Mouse (Mus musculus): ENCODE measurements around the gene Sult6b2. TPM values are rescaled to one million over a fixed set of nuclear protein-coding genes. Genes with fewer than 3 reads are reported as not detected.

The Sult6b2 gene
- polyA plus RNA-seq, 1 experiment from 2014 or later, result 0.16 TPM

- no peaks in the 10 kb centered on the region for H3K9me3 ChIP-seq (ENCODE audit: control insufficient read depth, low read length)
- ATAC-seq (ENCODE audit: low FRiP score, low TSS enrichment), result peak; percentile 40; the same call in 1 of the 2 replicates
- 0 out of 2 replicates have a peak, but pooled peaks cover 2% of the 10 kb centered on the region for H3K4me1 ChIP-seq (ENCODE audit: control insufficient read depth, insufficient read depth, low read length)
- no peak overlapping the region for H3K4me3 ChIP-seq (ENCODE audit: low read length)
- no peak overlapping the region for H3K27ac ChIP-seq (ENCODE audit: low read depth, low read length)
- H3K27me3 ChIP-seq (ENCODE audit: control insufficient read depth, insufficient read depth, low read length), result no peaks in the 10 kb centered on the region
- whole genome bisulfite sequencing, result 48% methylated on average over 18 of the region's 18 CpGs
- no peaks in the 10 kb centered on the region for H3K36me3 ChIP-seq (ENCODE audit: control insufficient read depth, insufficient read depth, low read length)
- no peak overlapping the region for H3K9ac ChIP-seq (ENCODE audit: low read depth, low read length)
- peak overlapping the region; percentile 19; the same call in 1 of the 2 replicates for H3K4me2 ChIP-seq (replicated peaks; ENCODE audit: low read depth, low read length)
Measured at GRCm38 (mm10) chr6:142788042-142788987, 16.0 kb downstream of the Sult6b2 start.

DNA sequence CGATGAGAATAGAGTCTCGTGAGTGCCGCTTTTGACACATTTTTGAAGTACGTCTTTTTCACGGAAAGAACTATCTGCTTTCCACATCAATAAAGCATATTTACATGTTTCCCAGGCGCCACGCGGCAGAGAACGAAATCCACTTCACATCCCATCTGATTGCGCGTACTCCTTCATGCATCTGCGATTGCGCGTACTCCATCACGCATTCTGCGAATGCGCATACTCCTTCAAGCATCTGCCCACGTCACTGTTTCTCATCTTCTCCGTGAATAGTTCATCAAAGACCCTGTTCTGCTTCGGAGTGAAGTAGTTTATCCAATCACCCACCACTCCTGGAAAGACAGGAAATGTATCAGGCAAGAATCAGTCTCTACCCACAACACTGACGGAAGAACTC is 18.2 kb downstream of the Sult6b2 start:
- no peak overlapping the region for H3K4me3 ChIP-seq (ENCODE audit: low read length)
- 88% methylated on average over 21 of the region's 21 CpGs for WGBS
- ATAC-seq (ENCODE audit: low FRiP score, low TSS enrichment), result no peak

DNA sequence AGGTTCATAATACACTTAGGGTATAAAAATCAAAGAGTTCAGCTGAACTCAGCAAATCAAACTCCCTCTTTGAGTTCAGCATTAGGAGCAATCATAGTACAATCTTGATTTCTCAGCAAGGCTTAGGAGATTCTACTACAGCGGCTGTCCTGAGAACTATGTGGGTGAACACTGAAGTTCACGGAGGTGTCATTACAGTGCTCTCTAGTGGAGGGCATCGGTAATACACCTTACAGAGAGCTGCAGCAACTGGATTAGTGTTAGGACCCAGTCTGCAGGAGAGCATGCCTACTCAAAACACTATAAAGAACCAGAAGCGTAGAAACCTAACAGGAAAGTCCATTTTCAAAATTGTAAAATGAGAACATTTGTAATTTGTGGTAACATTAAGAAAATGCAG is 19.0 kb downstream of the Sult6b2 start:
- no peaks in the 10 kb centered on the region for H3K27me3 ChIP-seq (ENCODE audit: control insufficient read depth, insufficient read depth, low read length)
- H3K4me1 ChIP-seq (ENCODE audit: control insufficient read depth, insufficient read depth, low read length), result no peaks in the 10 kb centered on the region
- no peak overlapping the region for H3K4me2 ChIP-seq (replicated peaks; ENCODE audit: low read depth, low read length)
- no peaks in the 10 kb centered on the region for H3K36me3 ChIP-seq (ENCODE audit: control insufficient read depth, insufficient read depth, low read length)
- no peak overlapping the region for H3K9ac ChIP-seq (ENCODE audit: low read depth, low read length)
- WGBS, result 46% methylated on average over 4 of the region's 4 CpGs
- ATAC-seq (ENCODE audit: low FRiP score, low TSS enrichment), result no peak
- no peaks in the 10 kb centered on the region for H3K9me3 ChIP-seq (ENCODE audit: control insufficient read depth, low read length)
- no peak overlapping the region for H3K27ac ChIP-seq (ENCODE audit: low read depth, low read length)
- H3K4me3 ChIP-seq (ENCODE audit: low read length), result no peak overlapping the region

More for the DNA sequence above, 18.2 kb downstream of the Sult6b2 start:
- H3K9ac ChIP-seq (ENCODE audit: low read depth, low read length), result no peak overlapping the region
- H3K9me3 ChIP-seq (ENCODE audit: control insufficient read depth, low read length), result no peaks in the 10 kb centered on the region
- H3K4me2 ChIP-seq (replicated peaks; ENCODE audit: low read depth, low read length), result no peak overlapping the region
- no peaks in the 10 kb centered on the region for H3K4me1 ChIP-seq (ENCODE audit: control insufficient read depth, insufficient read depth, low read length)
- H3K27ac ChIP-seq (ENCODE audit: low read depth, low read length), result no peak overlapping the region
- H3K27me3 ChIP-seq (ENCODE audit: control insufficient read depth, insufficient read depth, low read length), result no peaks in the 10 kb centered on the region
- H3K36me3 ChIP-seq (ENCODE audit: control insufficient read depth, insufficient read depth, low read length), result no peaks in the 10 kb centered on the region

DNA sequence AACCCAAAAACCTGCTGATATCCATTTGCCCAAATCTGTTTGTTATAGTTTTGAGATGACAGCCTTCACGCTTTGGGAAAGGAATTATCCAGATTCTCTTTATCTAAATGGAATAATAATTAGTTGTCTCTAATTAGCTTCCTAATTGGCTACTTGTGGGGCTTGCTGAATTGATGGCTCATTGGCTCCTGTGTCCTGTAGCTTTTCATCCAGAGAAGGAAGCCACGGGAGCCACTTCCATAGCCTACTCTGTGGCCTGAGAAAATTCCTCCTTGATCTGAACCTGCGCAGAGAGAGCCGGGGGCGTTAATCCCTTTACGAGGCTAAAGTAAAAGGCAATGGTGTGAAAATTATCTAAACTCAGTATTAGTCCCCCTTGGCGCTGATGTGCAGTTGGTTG is 23.0 kb downstream of the Sult6b2 start:
- Histone ChIP-seq H3K4me3 (ENCODE audit: low read length) (no peak overlapping the region), H3K9ac (ENCODE audit: low read depth, low read length) (no peak overlapping the region), H3K27ac (ENCODE audit: low read depth, low read length) (no peak overlapping the region), H3K4me2 (replicated peaks; ENCODE audit: low read depth, low read length) (no peak overlapping the region), H3K27me3 (ENCODE audit: control insufficient read depth, insufficient read depth, low read length) (no peaks in the 10 kb centered on the region), H3K4me1 (ENCODE audit: control insufficient read depth, insufficient read depth, low read length) (no peaks in the 10 kb centered on the region), H3K36me3 (ENCODE audit: control insufficient read depth, insufficient read depth, low read length) (no peaks in the 10 kb centered on the region), H3K9me3 (ENCODE audit: control insufficient read depth, low read length) (no peaks in the 10 kb centered on the region)
- 59% methylated on average over 7 of the region's 7 CpGs for WGBS
- no peak for ATAC-seq (ENCODE audit: low FRiP score, low TSS enrichment)

- Histone ChIP-seq H3K9me3 (ENCODE audit: control insufficient read depth, low read length) (no peaks in the 10 kb centered on the region), H3K4me2 (replicated peaks; ENCODE audit: low read depth, low read length) (no peak overlapping the region), H3K36me3 (ENCODE audit: control insufficient read depth, insufficient read depth, low read length) (0 out of 2 replicates have a peak, but pooled peaks cover 2% of the 10 kb centered on the region), H3K27me3 (ENCODE audit: control insufficient read depth, insufficient read depth, low read length) (no peaks in the 10 kb centered on the region), H3K4me3 (ENCODE audit: low read length) (no peak overlapping the region), H3K27ac (ENCODE audit: low read depth, low read length) (no peak overlapping the region), H3K4me1 (ENCODE audit: control insufficient read depth, insufficient read depth, low read length) (no peaks in the 10 kb centered on the region), H3K9ac (ENCODE audit: low read depth, low read length) (no peak overlapping the region)
- ATAC-seq (ENCODE audit: low FRiP score, low TSS enrichment), result no peak
- 79% methylated on average over 4 of the region's 4 CpGs for WGBS
Measured at GRCm38 (mm10) chr6:142780574-142781033, 23.7 kb downstream of the Sult6b2 start.

DNA sequence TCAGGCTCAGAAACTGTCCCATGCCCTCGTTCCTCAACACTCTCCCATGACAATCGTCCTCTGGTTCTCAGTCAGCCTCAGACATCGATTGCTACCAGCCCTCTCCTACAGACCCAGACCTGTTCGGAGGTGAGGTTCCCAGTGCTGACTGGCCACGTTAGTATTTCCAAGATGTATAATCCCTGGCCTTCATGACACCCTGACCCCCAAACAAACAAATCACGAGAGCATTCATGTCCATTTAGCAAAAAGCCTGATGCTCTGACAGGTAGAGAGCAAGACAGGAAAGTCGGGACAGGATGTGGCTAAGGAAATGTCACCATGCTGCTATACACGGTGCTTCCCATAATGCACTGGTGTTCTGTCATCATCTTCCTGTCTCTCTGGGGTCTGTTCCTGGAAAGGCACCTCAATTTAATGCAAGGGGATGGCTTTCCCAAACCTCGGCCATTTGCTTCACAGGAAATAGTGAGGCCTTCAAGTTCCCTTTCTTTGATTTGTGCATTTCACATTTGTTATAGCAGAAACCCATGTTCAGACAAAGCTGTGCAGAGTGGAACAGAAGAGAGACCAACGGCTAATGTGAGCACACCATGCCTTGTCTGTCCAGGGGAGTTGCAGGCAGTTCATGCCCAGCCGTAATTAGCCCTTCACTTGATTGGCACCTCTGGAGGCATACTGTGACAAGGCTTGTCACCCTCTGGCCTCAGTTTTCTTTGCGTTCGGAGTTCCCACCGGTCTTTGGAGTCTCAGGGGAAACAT is 24.3 kb downstream of the Sult6b2 start:
- no peak overlapping the region for H3K9ac ChIP-seq (ENCODE audit: low read depth, low read length)
- H3K4me1 ChIP-seq (ENCODE audit: control insufficient read depth, insufficient read depth, low read length), result no peaks in the 10 kb centered on the region
- 65% methylated on average over 14 of the region's 14 CpGs for WGBS
- H3K4me2 ChIP-seq (replicated peaks; ENCODE audit: low read depth, low read length), result no peak overlapping the region
- H3K36me3 ChIP-seq (ENCODE audit: control insufficient read depth, insufficient read depth, low read length), result peaks cover 2% of the 10 kb centered on the region; the same call in 1 of the 2 replicates
- H3K9me3 ChIP-seq (ENCODE audit: control insufficient read depth, low read length), result no peaks in the 10 kb centered on the region
- no peaks in the 10 kb centered on the region for H3K27me3 ChIP-seq (ENCODE audit: control insufficient read depth, insufficient read depth, low read length)
- H3K27ac ChIP-seq (ENCODE audit: low read depth, low read length), result no peak overlapping the region
- no peak overlapping the region for H3K4me3 ChIP-seq (ENCODE audit: low read length)
- no peak for ATAC-seq (ENCODE audit: low FRiP score, low TSS enrichment)

GRCm38 (mm10) chr6:142779045-142779811 is 25.1 kb downstream of the Sult6b2 start:
- WGBS, result 49% methylated on average over 11 of the region's 11 CpGs
- no peaks in the 10 kb centered on the region for H3K27me3 ChIP-seq (ENCODE audit: control insufficient read depth, insufficient read depth, low read length)
- no peaks in the 10 kb centered on the region for H3K4me1 ChIP-seq (ENCODE audit: control insufficient read depth, insufficient read depth, low read length)
- no peak overlapping the region for H3K4me2 ChIP-seq (replicated peaks; ENCODE audit: low read depth, low read length)
- H3K9me3 ChIP-seq (ENCODE audit: control insufficient read depth, low read length), result no peaks in the 10 kb centered on the region
- H3K27ac ChIP-seq (ENCODE audit: low read depth, low read length), result no peak overlapping the region
- no peak overlapping the region for H3K9ac ChIP-seq (ENCODE audit: low read depth, low read length)
- no peak overlapping the region for H3K4me3 ChIP-seq (ENCODE audit: low read length)
- peaks cover 4% of the 10 kb centered on the region; the same call in 1 of the 2 replicates for H3K36me3 ChIP-seq (ENCODE audit: control insufficient read depth, insufficient read depth, low read length)
- ATAC-seq (ENCODE audit: low FRiP score, low TSS enrichment), result 0 out of 2 replicates have a peak, but pooled peaks have one; percentile 40

- no peaks in the 10 kb centered on the region for H3K27me3 ChIP-seq (ENCODE audit: control insufficient read depth, insufficient read depth, low read length)
- no peak overlapping the region for H3K4me2 ChIP-seq (replicated peaks; ENCODE audit: low read depth, low read length)
- no peaks in the 10 kb centered on the region for H3K9me3 ChIP-seq (ENCODE audit: control insufficient read depth, low read length)
- H3K4me1 ChIP-seq (ENCODE audit: control insufficient read depth, insufficient read depth, low read length), result no peaks in the 10 kb centered on the region
- no peak for ATAC-seq (ENCODE audit: low FRiP score, low TSS enrichment)
- WGBS, result 80% methylated on average over 4 of the region's 4 CpGs
- H3K27ac ChIP-seq (ENCODE audit: low read depth, low read length), result no peak overlapping the region
- H3K9ac ChIP-seq (ENCODE audit: low read depth, low read length), result no peak overlapping the region
- no peak overlapping the region for H3K4me3 ChIP-seq (ENCODE audit: low read length)
- H3K36me3 ChIP-seq (ENCODE audit: control insufficient read depth, insufficient read depth, low read length), result peaks cover 25% of the 10 kb centered on the region
Measured at GRCm38 (mm10) chr6:142776935-142777334, 27.4 kb downstream of the Sult6b2 start.
